Mouse (Mus musculus): ENCODE measurements around the gene Arhgap17.

DNA sequence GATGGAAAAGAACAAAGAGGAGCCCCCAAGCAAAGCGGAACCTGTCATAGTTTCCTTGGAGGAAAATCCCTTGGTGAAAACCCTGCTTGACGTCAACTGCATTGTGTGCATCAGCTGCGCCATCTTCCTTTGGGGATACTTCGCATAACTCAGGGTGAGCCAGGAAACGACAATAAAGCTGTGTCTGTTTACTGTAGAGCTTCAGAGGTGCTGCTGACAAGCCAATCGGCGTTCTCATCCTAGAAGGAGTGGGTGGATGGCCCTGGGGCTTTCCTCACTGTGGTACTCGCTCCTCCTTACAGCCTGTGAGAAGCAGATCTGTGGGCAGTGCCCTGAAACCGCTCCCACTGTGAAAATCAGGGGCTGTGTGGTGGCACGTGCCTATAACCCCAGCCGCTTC lies 96.7 kb downstream of the Arhgap17 start:
- TF ChIP-seq CTCF (IDR thresholded peaks at IDR 0.05; ENCODE audit: low read depth, low read length) (no peak), GATA1 (IDR thresholded peaks at IDR 0.05; ENCODE audit: borderline replicate concordance, low read length) (no peak), TAL1 (conservative IDR thresholded peaks at IDR 0.05; ENCODE audit: low read depth, low read length) (no peak)
